ENCODE assay signal across 12 mouse cellular contexts in the genomic region with DNA sequence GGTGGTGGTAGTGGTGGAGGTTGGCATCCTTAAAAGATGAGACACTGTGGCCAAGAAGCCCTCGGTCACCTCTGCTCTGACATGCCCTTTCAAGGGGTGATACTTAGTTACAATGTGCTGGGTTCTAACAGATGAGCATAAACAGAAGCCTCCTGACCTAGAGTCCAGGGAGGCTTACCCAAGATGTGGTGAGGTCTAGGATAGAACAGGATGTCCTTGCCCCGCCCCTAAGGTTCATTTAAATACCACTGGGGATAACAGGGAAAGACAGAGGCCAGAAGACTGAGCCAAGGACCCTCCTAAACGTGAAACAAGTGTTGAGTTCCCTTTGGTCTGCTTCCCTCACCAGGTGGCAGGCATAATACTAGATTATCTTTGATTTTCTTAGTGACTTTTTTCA. TPM values are rescaled to one million over a fixed set of nuclear protein-coding genes. Genes with fewer than 3 reads are reported as not detected.
A peak's percentile ranks its signal among the peaks of the same experiment; 100 is the strongest.
DNase-seq lines count a peak whose midpoint lies in the region; ATAC-seq and TF ChIP-seq lines count a peak whose summit lies in the region.
"Had no signal": no experiment of that assay in that cellular context is flagged by ENCODE, and none has a peak within 500 bp of the region (broad histone marks: within the 10 kb centered on the region; RNA-seq: fewer than 3 reads in every experiment).

No protein-coding gene starts in this region.

- TF ChIP-seq CTCF in kidney, adult 2 months (conservative IDR thresholded peaks at IDR 0.05; ENCODE audit: insufficient read depth, insufficient read length, low read depth, low read length): no peak
- TF ChIP-seq CTCF in MEL (IDR thresholded peaks at IDR 0.05 in 2 of 3, conservative IDR thresholded peaks at IDR 0.05 in 1 of 3; ENCODE audit: control insufficient read depth in 1 of 3, insufficient read depth in 1 of 3, low read depth in 2 of 3, low read length in 3 of 3, poor library complexity in 1 of 3, severe bottlenecking in 1 of 3): no peak

- ATAC-seq in kidney, embryonic 14.5 days (ENCODE audit: low FRiP score, low TSS enrichment): no peak
- ATAC-seq in erythroid progenitor cell, adult 5-6 weeks (replicated peaks; ENCODE audit: low FRiP score, poor library complexity, severe bottlenecking): peak; percentile 33; the same call in 1 of the 2 replicates
- peak; percentile 38 for ATAC-seq in liver, embryonic 13.5 days (ENCODE audit: low read depth)
- ATAC-seq: activated CD4-positive, CD25-positive, alpha-beta regulatory T cell, adult 4 months had no signal

- H3K9me3 ChIP-seq in kidney, embryonic 14.5 days (ENCODE audit: control insufficient read depth, low read length): no peaks in the 10 kb centered on the region
- H3K9me3 ChIP-seq in MEL (replicated peaks; ENCODE audit: insufficient read depth, low read length): no peaks in the 10 kb centered on the region
- no peaks in the 10 kb centered on the region for H3K9me3 ChIP-seq in liver, embryonic 13.5 days (replicated peaks)

- no peak overlapping the region; the same call in 1 of the 2 replicates for H3K4me2 ChIP-seq in kidney, embryonic 14.5 days (replicated peaks; ENCODE audit: low read depth, low read length)
- H3K4me2 ChIP-seq in liver, embryonic 13.5 days: peak overlapping the region; percentile 91

- H3K4me1 ChIP-seq in kidney, embryonic 14.5 days (ENCODE audit: control insufficient read depth, insufficient read depth, low read length): peaks cover 10% of the 10 kb centered on the region
- H3K4me1 ChIP-seq in kidney, adult 2 months (ENCODE audit: control insufficient read depth, insufficient read depth, low read length): no peaks in the 10 kb centered on the region; the same call in 1 of the 2 replicates
- peaks cover 13 to 24% of the 10 kb centered on the region in 2 experiments for H3K4me1 ChIP-seq in MEL (ENCODE audit: control insufficient read depth in 1 of 2, insufficient read depth in 2 of 2, low read length in 2 of 2)
- H3K4me1 ChIP-seq in liver, embryonic 13.5 days (replicated peaks): peaks cover 84% of the 10 kb centered on the region

- WGBS in kidney, embryonic 14.5 days: 74% methylated on average over 3 of the region's 3 CpGs
- WGBS in kidney, adult 2 months: 68% methylated on average over 3 of the region's 3 CpGs
- 47% methylated on average over 3 of the region's 3 CpGs for WGBS in liver, embryonic 13.5 days (ENCODE audit: insufficient replicate concordance)

- peak overlapping the region; percentile 93; the same call in 1 of the 2 replicates for H3K9ac ChIP-seq in kidney, embryonic 14.5 days (ENCODE audit: low read depth, low read length)
- H3K9ac ChIP-seq in MEL (ENCODE audit: control insufficient read depth, low read depth, low read length, poor library complexity, severe bottlenecking): no peak overlapping the region
- peak overlapping the region; percentile 97 for H3K9ac ChIP-seq in liver, embryonic 13.5 days

- H3K79me2 ChIP-seq in MEL (ENCODE audit: control insufficient read depth, insufficient read depth, low read length, poor library complexity): peaks cover 21% of the 10 kb centered on the region

- no peak for TF ChIP-seq EP300 in MEL (IDR thresholded peaks at IDR 0.05; ENCODE audit: low read depth in 1 of 2, low read length in 2 of 2)

- no peak overlapping the region for H3K4me3 ChIP-seq in kidney, embryonic 14.5 days (ENCODE audit: low read length)
- H3K4me3 ChIP-seq in kidney, adult 2 months (ENCODE audit: insufficient read depth, low read depth, low read length): no peak overlapping the region
- H3K4me3 ChIP-seq in MEL (ENCODE audit: control insufficient read depth in 1 of 2, insufficient read depth in 1 of 2, low read depth in 2 of 2, low read length in 2 of 2): no peak overlapping the region
- peak overlapping the region; percentile 87 for H3K4me3 ChIP-seq in liver, embryonic 13.5 days (replicated peaks)

- DNase-seq in kidney, adult 2 months: no peak
- peak; percentile 28 for DNase-seq in MEL (ENCODE audit: low read depth, low spot score)
- peak; percentile 17 for DNase-seq in liver, embryonic 13.5 days
- no peak for DNase-seq in adrenal gland, adult 8-10 months
- no peak for DNase-seq in layer of hippocampus, adult 9-11 months
- DNase-seq in layer of hippocampus, adult 8-10 months (ENCODE audit: low spot score in 2 of 2): no peak
- DNase-seq: gastrocnemius, postnatal 14 days had no signal

- H3K36me3 ChIP-seq in kidney, embryonic 14.5 days (ENCODE audit: control insufficient read depth, insufficient read depth, low read length): peaks cover 8% of the 10 kb centered on the region
- H3K36me3 ChIP-seq in kidney, adult 2 months (ENCODE audit: control insufficient read depth, insufficient read depth, low read length): no peaks in the 10 kb centered on the region
- peaks cover 0 to 40% of the 10 kb centered on the region in 2 experiments; a peak in 3 of 4 replicates for H3K36me3 ChIP-seq in MEL (ENCODE audit: control insufficient read depth in 1 of 2, insufficient read depth in 2 of 2, low read length in 2 of 2)
- peaks cover 36% of the 10 kb centered on the region for H3K36me3 ChIP-seq in liver, embryonic 13.5 days

- H3K27me3 ChIP-seq in kidney, embryonic 14.5 days (ENCODE audit: control insufficient read depth, insufficient read depth, low read length): no peaks in the 10 kb centered on the region
- no peaks in the 10 kb centered on the region for H3K27me3 ChIP-seq in kidney, adult 2 months (replicated peaks; ENCODE audit: control insufficient read depth, insufficient read depth, low read length)
- no peaks in the 10 kb centered on the region for H3K27me3 ChIP-seq in MEL (ENCODE audit: control insufficient read depth in 1 of 2, insufficient read depth in 2 of 2, low read length in 2 of 2)
- H3K27me3 ChIP-seq in liver, embryonic 13.5 days: no peaks in the 10 kb centered on the region

- TF ChIP-seq POLR2A in kidney, adult 2 months (IDR thresholded peaks at IDR 0.05; ENCODE audit: low read depth, low read length): no peak
- no peak for TF ChIP-seq POLR2A in MEL (IDR thresholded peaks at IDR 0.05; ENCODE audit: control insufficient read depth in 1 of 2, insufficient read depth in 1 of 2, low read depth in 1 of 2, low read length in 2 of 2, poor library complexity in 1 of 2)

- no peak overlapping the region for H3K27ac ChIP-seq in kidney, embryonic 14.5 days (ENCODE audit: low read depth, low read length)
- H3K27ac ChIP-seq in kidney, adult 2 months (ENCODE audit: insufficient read depth, low read depth, low read length): no peak overlapping the region
- H3K27ac ChIP-seq in MEL (ENCODE audit: control insufficient read depth, low read depth, low read length): no peak overlapping the region
- H3K27ac ChIP-seq in liver, embryonic 13.5 days: peak overlapping the region; percentile 94

- TF ChIP-seq RAD21 in MEL (IDR thresholded peaks at IDR 0.05; ENCODE audit: low read depth, low read length): no peak

RNA-seq across cellular contexts. Expression of a gene that starts 1.5 kb away (rescaled TPM):
- 26.9 and 32.1 TPM in 2 replicates for polyA plus RNA-seq in kidney, embryonic 14.5 days (2014; fragmentation: Nextera tagmentation; extraction: Ambion mirVana)
- 29.4 and 37.8 TPM in 2 replicates for polyA plus RNA-seq in kidney, adult 2 months (2012; rRNA removed)
- total RNA-seq in MEL (2012; rRNA removed): 16.2 and 19.8 TPM in 2 replicates
- 10 to 100 TPM in 1 of 2 experiments, not detected in 1; 41.6 TPM for polyA plus RNA-seq in MEL (2012; ENCODE audit: insufficient read depth in 1 of 2, insufficient read length in 2 of 2, low read depth in 1 of 2, low replicate concordance in 2 of 2, missing spikeins in 1 of 2)
- 90.5 and 137 TPM in 2 replicates for total RNA-seq in erythroid progenitor cell, adult 5-6 weeks (2015; ENCODE audit: low replicate concordance)
- 85.2 and 107 TPM in 2 replicates for total RNA-seq in erythroid progenitor cell, adult 5-6 weeks (2017; ENCODE audit: low replicate concordance)
- 16.7 and 21.4 TPM in 2 replicates for polyA plus RNA-seq in liver, embryonic 13.5 days (2015; fragmentation: Nextera tagmentation; extraction: Ambion mirVana)
- 10 to 100 TPM; 33.0 to 64.0 (median 46.6) TPM for total RNA-seq in adrenal gland, adult 8-10 months (2022)
- 10 to 100 TPM; 25.1 to 31.9 (median 28.0) TPM for total RNA-seq in layer of hippocampus, adult 8-10 months (2022)

RNA-seq across cellular contexts. Expression of a gene that starts 31.1 kb away (rescaled TPM):
- polyA plus RNA-seq in kidney, embryonic 14.5 days (2014; fragmentation: Nextera tagmentation; extraction: Ambion mirVana): 1.1 and 2.2 TPM in 2 replicates
- 1,002 and 1,068 TPM in 2 replicates for polyA plus RNA-seq in kidney, adult 2 months (2012; rRNA removed)
- total RNA-seq in MEL (2012; rRNA removed): 0.29 and 0.58 TPM in 2 replicates
- polyA plus RNA-seq in MEL (2012; ENCODE audit: insufficient read depth in 1 of 2, insufficient read length in 2 of 2, low read depth in 1 of 2, low replicate concordance in 2 of 2, missing spikeins in 1 of 2): under 1 TPM in 1 of 2 experiments, not detected in 1; 0.25 TPM
- total RNA-seq in erythroid progenitor cell, adult 5-6 weeks (2015; ENCODE audit: low replicate concordance): 2.5 TPM in 1 of 2 replicates, not detected in the other
- total RNA-seq in erythroid progenitor cell, adult 5-6 weeks (2017; ENCODE audit: low replicate concordance): 1.3 TPM in 1 of 2 replicates, not detected in the other
- 1.6 and 2.4 TPM in 2 replicates for polyA plus RNA-seq in liver, embryonic 13.5 days (2015; fragmentation: Nextera tagmentation; extraction: Ambion mirVana)
- not detected for total RNA-seq in adrenal gland, adult 8-10 months (2022)
- not detected for total RNA-seq in layer of hippocampus, adult 8-10 months (2022)
- total RNA-seq: gastrocnemius, postnatal 14 days; layer of hippocampus, postnatal 10 days had no signal
- polyA plus RNA-seq: activated CD4-positive, CD25-positive, alpha-beta regulatory T cell, adult 4 months; hindbrain, embryonic 11.5 days had no signal

RNA-seq across cellular contexts. Expression of a gene that starts 49.9 kb away (rescaled TPM):
- 44.3 and 61.7 TPM in 2 replicates for polyA plus RNA-seq in kidney, embryonic 14.5 days (2014; fragmentation: Nextera tagmentation; extraction: Ambion mirVana)
- 15.1 and 16.1 TPM in 2 replicates for polyA plus RNA-seq in kidney, adult 2 months (2012; rRNA removed)
- total RNA-seq in MEL (2012; rRNA removed): 0.10 TPM in 1 of 2 replicates, not detected in the other
- polyA plus RNA-seq in MEL (2012; ENCODE audit: insufficient read depth in 1 of 2, insufficient read length in 2 of 2, low read depth in 1 of 2, low replicate concordance in 2 of 2, missing spikeins in 1 of 2): under 1 TPM in 1 of 2 experiments, not detected in 1; 0.21 TPM
- total RNA-seq in erythroid progenitor cell, adult 5-6 weeks (2015; ENCODE audit: low replicate concordance): 0.84 and 1.4 TPM in 2 replicates
- 0.51 TPM in 1 of 2 replicates, not detected in the other for total RNA-seq in erythroid progenitor cell, adult 5-6 weeks (2017; ENCODE audit: low replicate concordance)
- polyA plus RNA-seq in liver, embryonic 13.5 days (2015; fragmentation: Nextera tagmentation; extraction: Ambion mirVana): 14.3 and 17.8 TPM in 2 replicates
- 10 to 100 TPM; 17.0 to 24.2 (median 20.5) TPM for total RNA-seq in adrenal gland, adult 8-10 months (2022)
- total RNA-seq in layer of hippocampus, adult 8-10 months (2022): 10 to 100 TPM; 13.2 to 16.4 (median 13.6) TPM

RNA-seq across cellular contexts. Expression of a gene that starts 58.7 kb away (rescaled TPM):
- 7.5 and 9.5 TPM in 2 replicates for polyA plus RNA-seq in kidney, embryonic 14.5 days (2014; fragmentation: Nextera tagmentation; extraction: Ambion mirVana)
- 3.1 and 3.2 TPM in 2 replicates for polyA plus RNA-seq in kidney, adult 2 months (2012; rRNA removed)
- total RNA-seq in MEL (2012; rRNA removed): 1.2 and 1.5 TPM in 2 replicates
- polyA plus RNA-seq in MEL (2012; ENCODE audit: insufficient read depth in 1 of 2, insufficient read length in 2 of 2, low read depth in 1 of 2, low replicate concordance in 2 of 2, missing spikeins in 1 of 2): under 1 TPM in 1 of 2 experiments, not detected in 1; 0.96 TPM
- total RNA-seq in erythroid progenitor cell, adult 5-6 weeks (2015; ENCODE audit: low replicate concordance): 3.6 and 5.9 TPM in 2 replicates
- total RNA-seq in erythroid progenitor cell, adult 5-6 weeks (2017; ENCODE audit: low replicate concordance): 2.6 and 2.8 TPM in 2 replicates
- polyA plus RNA-seq in liver, embryonic 13.5 days (2015; fragmentation: Nextera tagmentation; extraction: Ambion mirVana): 1.9 and 2.8 TPM in 2 replicates
- 10 to 100 TPM in 2 of 4 experiments, 1 to 10 TPM in 2; 8.8 to 11.7 (median 9.9) TPM for total RNA-seq in adrenal gland, adult 8-10 months (2022)
- 1 to 10 TPM; 3.5 to 5.0 (median 3.7) TPM for total RNA-seq in layer of hippocampus, adult 8-10 months (2022)

RNA-seq across cellular contexts. Expression of a gene that starts 59.4 kb away (rescaled TPM):
- 11.7 and 12.9 TPM in 2 replicates for polyA plus RNA-seq in kidney, embryonic 14.5 days (2014; fragmentation: Nextera tagmentation; extraction: Ambion mirVana)
- polyA plus RNA-seq in kidney, adult 2 months (2012; rRNA removed): 27.9 and 35.1 TPM in 2 replicates
- total RNA-seq in MEL (2012; rRNA removed): 13.3 and 14.6 TPM in 2 replicates
- 10 to 100 TPM in 1 of 2 experiments, not detected in 1; 23.7 TPM for polyA plus RNA-seq in MEL (2012; ENCODE audit: insufficient read depth in 1 of 2, insufficient read length in 2 of 2, low read depth in 1 of 2, low replicate concordance in 2 of 2, missing spikeins in 1 of 2)
- total RNA-seq in erythroid progenitor cell, adult 5-6 weeks (2015; ENCODE audit: low replicate concordance): 3.4 and 4.7 TPM in 2 replicates
- total RNA-seq in erythroid progenitor cell, adult 5-6 weeks (2017; ENCODE audit: low replicate concordance): 3.1 and 4.5 TPM in 2 replicates
- polyA plus RNA-seq in liver, embryonic 13.5 days (2015; fragmentation: Nextera tagmentation; extraction: Ambion mirVana): 8.3 and 8.4 TPM in 2 replicates
- 10 to 100 TPM; 23.2 to 30.2 (median 24.4) TPM for total RNA-seq in adrenal gland, adult 8-10 months (2022)
- 10 to 100 TPM; 10.0 to 14.7 (median 11.9) TPM for total RNA-seq in layer of hippocampus, adult 8-10 months (2022)

Comparison
In these comparisons a context has a peak if more than half of its experiments do, and no peak if none do; other contexts are left out.
1. DNase-seq: peak in MEL (single experiment) and liver, embryonic 13.5 days (single experiment); none in kidney, adult 2 months (single experiment), adrenal gland, adult 8-10 months (single experiment), layer of hippocampus, adult 9-11 months (single experiment) and layer of hippocampus, adult 8-10 months (0 of 2).
2. RNA of a gene that starts 49.9 kb away (total RNA-seq): 17.0 to 24.2 TPM in adrenal gland, adult 8-10 months and 13.2 to 16.4 TPM in layer of hippocampus, adult 8-10 months; 0.51 to 1.4 TPM in erythroid progenitor cell, adult 5-6 weeks and 0.10 TPM in MEL; every median in the first group is over 4 times any median in the second.